Mouse (Mus musculus) heart, adult 2 months (tissue): Measurements from ENCODE around the gene Hes5. TPM values are rescaled to one million over a fixed set of nuclear protein-coding genes. Genes with fewer than 3 reads are reported as not detected.
A peak's percentile ranks its signal among the peaks of the same experiment; 100 is the strongest.

Experiments used
- DNase-seq, 2 experiments: peaks; one replicate each; pipeline ENCODE4 v3.0.0; 2021
- H3K27ac ChIP-seq: fragments of 200-600 bp; 2 replicates; pipeline ENCODE4 v1.8.1; 2022
- H3K27me3 ChIP-seq: fragments of 200-500 bp; 2 replicates; pipeline ENCODE4 v1.6.1; 2012; ENCODE audit warnings: mild to moderate bottlenecking, low read length, inconsistent platforms, mixed read lengths; ENCODE audit not compliant: control insufficient read depth, insufficient read depth
- H3K36me3 ChIP-seq: fragments of 200-500 bp; 2 replicates; pipeline ENCODE4 v1.6.1; 2012; ENCODE audit warnings: low read length, inconsistent platforms; ENCODE audit not compliant: control insufficient read depth, insufficient read depth
- H3K4me1 ChIP-seq: fragments of 200-500 bp; 2 replicates; pipeline ENCODE4 v1.6.1; 2011; ENCODE audit warnings: low read length; ENCODE audit not compliant: control insufficient read depth, insufficient read depth
- H3K4me3 ChIP-seq: fragments of 200-600 bp; 2 replicates; pipeline ENCODE4 v1.8.1; 2022
- H3K79me2 ChIP-seq: fragments of 200-500 bp; replicated peaks from 2 replicates; pipeline ENCODE4 v1.6.1; 2012; ENCODE audit warnings: mild to moderate bottlenecking, inconsistent platforms, low read length, moderate library complexity, mixed read lengths; ENCODE audit not compliant: control insufficient read depth, insufficient read depth
- H3K9ac ChIP-seq: fragments of 200-500 bp; 2 replicates; pipeline ENCODE4 v1.6.1; 2012; ENCODE audit warnings: low read depth, mild to moderate bottlenecking, control low read depth, inconsistent platforms, low read length, mixed read lengths
- CTCF ChIP-seq: fragments of 200-600 bp; IDR thresholded peaks from 2 replicates; pipeline ENCODE4 v1.8.1; 2022; ENCODE audit warnings: antibody characterized with exemption, mild to moderate bottlenecking, moderate library complexity
- EP300 ChIP-seq: fragments of 200-500 bp; IDR thresholded peaks from 2 replicates; pipeline ENCODE4 v1.6.1; 2011; ENCODE audit warnings: low read depth, low read length, control low read depth; ENCODE audit not compliant: insufficient read depth
- POLR2A ChIP-seq: fragments of 200-500 bp; IDR thresholded peaks from 2 replicates; pipeline ENCODE4 v1.6.1; 2011; ENCODE audit warnings: mild to moderate bottlenecking, low read depth, low read length, control low read depth; ENCODE audit not compliant: insufficient read depth
- WGBS: fragments of 180-500 bp; shearing (Covaris S2); methylation state at CpG from one replicate; pipeline ENCODE4 v1.1.7; 2018; 5-methylcytosine and 5-hydroxymethylcytosine counted together
- intact Hi-C: fragments of 180-260 bp; cut with DNase I; formaldehyde crosslinking; loops from one replicate; pipeline ENCODE4 v1.15.1; 2025
- polyA plus RNA-seq: library from polyadenylated mRNA; depleted of rRNA; stranded (reverse); fragments of >200 nt; gene quantifications from 2 replicates; pipeline ENCODE4 v1.2.3, GENCODE M21; 2012
- total RNA-seq, 2 experiments: library from RNA; stranded (reverse); gene quantifications; 2 replicates each; pipeline ENCODE4 v1.2.3; 2021

Hes5 gene
- total and polyA plus RNA-seq, 3 experiments: 0.10 TPM; not detected in 2

- no peaks in the 10 kb centered on the region for H3K27me3 ChIP-seq
- no peaks in the 10 kb centered on the region for H3K36me3 ChIP-seq
- no peak overlapping the region for H3K9ac ChIP-seq
- 73% methylated on average over 4 of the region's 4 CpGs for WGBS
- no peaks in the 10 kb centered on the region for H3K4me1 ChIP-seq
- TF ChIP-seq POLR2A: no peak
- no peak for TF ChIP-seq EP300
- no peak for TF ChIP-seq CTCF
- intact Hi-C loops: no loop called here
- DNase-seq: no peak
- H3K4me3 ChIP-seq: no peak overlapping the region
- no peaks in the 10 kb centered on the region for H3K79me2 ChIP-seq
- no peak overlapping the region for H3K27ac ChIP-seq
Measured at GRCm38 (mm10) chr4:154916662-154917061, 44.1 kb upstream of the Hes5 start.

- no peak for DNase-seq
- H3K27me3 ChIP-seq: no peaks in the 10 kb centered on the region
- no peak overlapping the region for H3K4me3 ChIP-seq
- intact Hi-C loops: no loop called here
- TF ChIP-seq EP300 (no peak), CTCF (no peak), POLR2A (no peak)
- H3K9ac ChIP-seq: no peak overlapping the region
- WGBS: 77% methylated on average over 4 of the region's 4 CpGs
- H3K79me2 ChIP-seq: no peaks in the 10 kb centered on the region
- no peak overlapping the region for H3K27ac ChIP-seq
- H3K36me3 ChIP-seq: no peaks in the 10 kb centered on the region
- peaks cover 4% of the 10 kb centered on the region for H3K4me1 ChIP-seq
Measured at GRCm38 (mm10) chr4:154922291-154922690, 38.4 kb upstream of the Hes5 start.

- Histone ChIP-seq H3K27me3 (no peaks in the 10 kb centered on the region), H3K27ac (no peak overlapping the region), H3K4me1 (peaks cover 4% of the 10 kb centered on the region), H3K79me2 (no peaks in the 10 kb centered on the region), H3K9ac (no peak overlapping the region), H3K36me3 (no peaks in the 10 kb centered on the region), H3K4me3 (no peak overlapping the region)
- 72% methylated on average over 5 of the region's 5 CpGs for WGBS
- TF ChIP-seq EP300: no peak
- no peak for TF ChIP-seq CTCF
- no peak for TF ChIP-seq POLR2A
- DNase-seq: no peak
- intact Hi-C loops: no loop called here
Measured at GRCm38 (mm10) chr4:154922931-154923330, 37.8 kb upstream of the Hes5 start.

- Histone ChIP-seq H3K79me2 (no peaks in the 10 kb centered on the region), H3K27ac (no peak overlapping the region), H3K9ac (no peak overlapping the region), H3K27me3 (no peaks in the 10 kb centered on the region), H3K4me3 (no peak overlapping the region), H3K4me1 (peaks cover 12% of the 10 kb centered on the region), H3K36me3 (no peaks in the 10 kb centered on the region)
- no peak for DNase-seq
- intact Hi-C loops: no loop called here
- 49% methylated on average over 4 of the region's 4 CpGs for WGBS
- peak; percentile 71 for TF ChIP-seq CTCF
- TF ChIP-seq EP300: no peak
Measured at GRCm38 (mm10) chr4:154925413-154925812, 35.3 kb upstream of the Hes5 start.

- WGBS: 56% methylated on average over 9 of the region's 9 CpGs
- Histone ChIP-seq H3K27ac (peak overlapping the region; percentile 93), H3K27me3 (no peaks in the 10 kb centered on the region), H3K4me1 (peaks cover 12% of the 10 kb centered on the region), H3K4me3 (peak overlapping the region; percentile 59), H3K9ac (peak overlapping the region; percentile 47), H3K79me2 (no peaks in the 10 kb centered on the region), H3K36me3 (no peaks in the 10 kb centered on the region)
- TF ChIP-seq CTCF (no peak), POLR2A (no peak), EP300 (no peak)
- peak in 1 of 2 experiments; percentile 14 for DNase-seq
- intact Hi-C loops: no loop called here
Measured at GRCm38 (mm10) chr4:154926969-154927898, 33.5 kb upstream of the Hes5 start.

GRCm38 (mm10) chr4:154927899-154928337, 32.8 kb upstream of the Hes5 start:
- TF ChIP-seq POLR2A: 0 out of 2 replicates have a peak, but pooled peaks have one; percentile 22
- TF ChIP-seq EP300: no peak
- Histone ChIP-seq H3K4me3 (peak overlapping the region; percentile 59), H3K27ac (peak overlapping the region; percentile 93), H3K79me2 (no peaks in the 10 kb centered on the region), H3K27me3 (no peaks in the 10 kb centered on the region), H3K4me1 (peaks cover 12% of the 10 kb centered on the region), H3K9ac (peak overlapping the region; percentile 50), H3K36me3 (no peaks in the 10 kb centered on the region)
- intact Hi-C loops: no loop called here
- WGBS: 24% methylated on average over 5 of the region's 5 CpGs
- DNase-seq: peak; percentile 71 to 77
